Mouse (Mus musculus) A20 (cell line): Measurements from ENCODE around the gene Acsf2.

Experiments used
- DNase-seq: peaks from one replicate; pipeline ENCODE4 v3.0.0-alpha.2; 2011; ENCODE audit warnings: low read depth, low spot score

The Acsf2 gene

DNA sequence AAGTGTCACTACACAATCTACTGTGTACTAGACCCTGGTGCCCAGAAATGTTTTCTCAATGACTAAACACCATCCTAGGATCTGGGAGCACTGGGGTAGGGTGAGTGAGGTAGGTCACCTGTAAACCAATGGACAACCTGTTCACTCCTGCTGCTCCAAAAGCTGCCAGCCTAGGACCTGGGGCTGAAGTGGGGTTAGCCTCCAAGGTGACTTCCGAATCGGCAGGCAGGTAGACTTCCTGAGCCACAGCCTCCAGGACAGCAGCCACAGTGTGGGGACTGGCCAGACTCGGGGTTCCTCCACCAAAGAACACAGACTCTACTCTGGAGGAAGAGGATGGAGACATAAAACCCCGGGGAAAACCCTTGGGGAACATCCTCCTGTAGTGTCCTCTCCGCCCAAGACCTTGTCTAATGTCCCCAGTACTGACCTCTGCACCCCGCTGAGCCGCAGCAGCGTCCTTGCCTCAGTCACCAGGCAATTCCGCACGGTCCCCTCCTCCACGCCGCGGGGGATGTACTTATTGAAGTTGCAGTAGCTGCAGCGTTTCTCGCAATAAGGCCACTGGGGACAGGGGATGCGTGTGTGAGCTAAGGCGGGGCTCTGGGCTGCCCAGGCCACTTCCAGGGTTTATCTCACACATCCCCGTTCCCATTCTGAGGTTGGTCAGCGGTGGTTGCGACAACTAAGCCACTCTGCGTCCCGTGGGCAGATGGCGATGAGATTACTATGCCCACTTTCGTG, 53.5 kb downstream of the Acsf2 start:
- DNase-seq: peak; percentile 6

GRCm38 (mm10) chr11:94547271-94547670, 54.4 kb downstream of the Acsf2 start:
- no peak for DNase-seq

DNA sequence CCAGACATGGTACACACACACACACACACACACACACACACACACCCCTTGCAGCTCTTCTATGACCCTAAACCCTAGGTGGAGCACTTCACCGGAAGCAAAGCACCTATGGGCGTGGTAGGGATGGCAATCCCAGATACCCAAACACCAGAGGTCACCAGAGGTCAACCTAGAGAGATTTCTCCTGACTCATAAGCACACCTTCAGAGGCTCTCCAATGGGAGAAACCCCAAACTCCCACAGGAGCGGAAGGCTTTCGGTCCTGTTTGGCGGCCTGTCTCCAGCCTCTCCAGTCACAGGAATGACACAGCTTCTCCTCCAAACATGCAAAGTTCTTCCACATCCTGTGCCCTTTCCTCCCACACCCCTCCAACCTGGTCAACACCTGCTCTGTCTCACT, 55.3 kb downstream of the Acsf2 start:
- no peak for DNase-seq

DNA sequence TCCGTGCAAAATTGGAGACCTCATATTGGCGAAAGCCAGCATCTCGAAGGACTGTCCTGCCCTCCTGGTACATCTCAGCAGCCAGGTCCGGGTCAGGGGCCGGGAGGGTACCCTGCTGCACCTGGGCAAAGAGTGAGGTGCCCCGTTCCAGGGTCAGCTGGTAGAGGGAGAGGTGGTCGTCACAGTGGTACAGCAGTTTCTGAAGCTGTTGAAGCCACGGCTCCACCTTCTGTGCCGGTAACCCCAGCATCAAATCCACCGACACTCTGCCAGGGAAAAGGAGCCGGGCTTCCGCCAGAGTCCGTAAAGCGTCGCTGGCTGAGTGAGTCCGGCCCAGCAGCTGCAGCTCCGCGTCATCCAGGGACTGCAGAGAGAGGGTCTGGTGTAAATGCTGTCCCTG, 57.2 kb downstream of the Acsf2 start:
- no peak for DNase-seq

GRCm38 (mm10) chr11:94543932-94544331, 57.7 kb downstream of the Acsf2 start:
- DNase-seq: peak; percentile 72

DNA sequence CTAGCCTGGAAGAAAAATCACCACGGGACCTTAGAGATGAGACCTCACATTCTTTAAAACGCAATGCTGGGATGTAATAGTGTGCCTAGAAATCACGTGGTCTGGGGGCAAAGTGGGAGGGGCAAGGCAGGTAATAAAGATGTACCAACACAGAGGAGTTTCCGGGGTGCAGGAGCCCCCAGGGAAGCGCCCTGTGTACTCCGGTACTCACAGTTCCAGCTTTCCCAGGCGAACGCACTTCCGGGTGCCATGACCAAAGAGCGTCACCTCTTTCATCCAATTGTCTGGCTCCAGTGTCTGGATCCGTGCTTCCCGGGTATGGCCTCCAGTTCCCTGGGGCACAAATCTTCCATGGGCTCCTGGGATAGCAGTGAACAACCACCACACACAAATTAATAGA, 58.3 kb downstream of the Acsf2 start:
- no peak for DNase-seq

- DNase-seq: no peak
These were observed 59.3 kb downstream of the Acsf2 start for GRCm38 (mm10) chr11:94542400-94542799.

- no peak for DNase-seq
These were observed 61.9 kb downstream of the Acsf2 start for GRCm38 (mm10) chr11:94539761-94540160.

DNA sequence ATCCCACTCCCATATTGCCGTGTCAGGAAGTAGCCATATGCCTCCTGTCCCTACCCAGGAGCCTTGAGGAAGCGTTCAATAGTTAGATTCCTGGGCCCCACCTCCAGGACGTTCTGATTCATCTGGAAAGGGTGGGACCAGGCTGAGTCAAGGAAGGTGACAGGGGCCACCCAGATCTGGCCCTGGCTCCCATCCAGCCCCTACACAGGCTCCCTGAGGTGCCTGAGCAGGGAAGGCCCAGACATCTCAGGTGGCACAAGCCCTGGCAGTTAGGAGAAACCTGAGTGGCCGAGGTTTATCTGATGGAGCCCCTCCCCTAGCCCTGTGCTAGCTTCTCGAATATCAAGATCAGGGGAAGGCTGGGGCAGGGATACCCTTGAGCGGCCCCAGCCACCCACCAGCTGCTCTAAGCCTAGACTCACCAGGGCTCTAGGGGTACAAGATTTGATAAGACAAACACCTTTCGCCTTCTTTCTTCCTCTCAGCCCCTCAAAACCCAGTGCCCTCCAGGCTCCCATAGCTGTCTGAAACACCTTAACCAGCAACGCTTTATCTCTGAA, 62.9 kb downstream of the Acsf2 start:
- no peak for DNase-seq

GRCm38 (mm10) chr11:94533171-94533570, 68.5 kb downstream of the Acsf2 start:
- no peak for DNase-seq

DNA sequence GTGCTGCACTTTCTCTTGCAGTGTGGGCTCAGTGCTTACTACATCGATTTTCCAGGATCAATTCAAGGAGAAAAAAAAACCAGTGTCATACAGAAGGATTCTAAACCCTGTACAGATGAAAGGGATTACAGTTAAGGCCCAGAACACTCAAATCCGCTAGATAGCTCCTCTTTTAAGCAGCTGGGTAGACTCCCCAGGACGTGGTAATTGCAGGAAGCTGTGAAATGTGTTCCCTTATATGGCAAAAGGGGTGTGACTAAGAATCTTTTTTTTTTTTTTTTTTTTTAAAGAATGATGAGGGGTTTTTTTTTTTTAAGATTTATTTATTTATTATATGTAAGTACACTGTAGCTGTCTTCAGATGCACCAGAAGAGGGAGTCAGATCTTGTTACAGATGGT, 72.8 kb downstream of the Acsf2 start:
- no peak for DNase-seq

GRCm38 (mm10) chr11:94526171-94526879, 75.3 kb downstream of the Acsf2 start:
- no peak for DNase-seq

DNA sequence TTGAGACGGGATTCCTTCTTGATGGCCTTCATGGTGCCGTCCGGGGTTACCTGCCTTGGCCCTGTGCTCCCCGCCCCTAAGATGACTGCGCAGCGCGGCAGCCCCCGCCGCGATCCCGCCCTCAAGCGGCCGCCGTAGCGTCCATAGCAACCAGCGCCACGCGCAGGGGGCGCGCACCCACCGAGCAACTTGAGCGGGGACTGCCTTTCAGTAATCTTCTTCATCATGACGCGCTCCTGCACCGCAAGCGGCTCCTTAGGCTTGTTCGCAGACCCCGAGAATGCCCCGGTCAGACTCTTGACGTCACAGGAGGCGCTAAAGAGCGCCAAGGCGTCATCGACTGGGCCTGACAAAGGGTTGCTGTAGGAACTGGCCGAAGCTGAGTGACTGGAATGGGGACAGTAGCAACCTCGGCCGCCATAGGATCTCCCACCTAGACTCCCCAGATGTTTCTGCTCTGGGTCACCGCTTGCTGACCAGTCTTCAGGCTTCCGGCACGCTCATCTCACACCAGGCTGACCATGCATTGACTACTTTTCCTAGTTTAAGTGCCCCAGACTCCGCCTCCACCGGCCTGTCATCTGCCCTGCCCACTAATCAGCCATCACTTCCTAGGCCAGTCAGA, 80.3 kb downstream of the Acsf2 start, which contains the start of gene Mycbpap:
Gene Mycbpap (minus strand): TSS at position 524 of the 625 bp plus-strand sequence.
- peak; percentile 81 for DNase-seq

GRCm38 (mm10) chr11:94513452-94513851, 88.2 kb downstream of the Acsf2 start:
- no peak for DNase-seq

GRCm38 (mm10) chr11:94508976-94509375, 92.7 kb downstream of the Acsf2 start:
- no peak for DNase-seq
